Mouse (Mus musculus) neural tube, postnatal 0 days (tissue): ENCODE results near the gene Tmem169. TPM values are rescaled to one million over a fixed set of nuclear protein-coding genes. Genes with fewer than 3 reads are reported as not detected.

ENCODE experiments used
- polyA plus RNA-seq: library from polyadenylated mRNA; unstranded; fragments of >200 nt; fragmentation: Nextera tagmentation; extraction: Ambion mirVana; gene quantifications from 2 replicates; pipeline ENCODE4 v1.2.1, GENCODE M21; 2015

The Tmem169 gene
- 26.3 and 27.1 TPM in 2 replicates for polyA plus RNA-seq

GRCm38 (mm10) chr1:72283992-72284485 is at the start of gene Tmem169, which contains the start of gene Pecr:
Tmem169 (plus strand) TSS chr1:72284369.
Pecr (minus strand) TSS chr1:72284314.

GRCm38 (mm10) chr1:72307317-72307798 is 23.2 kb downstream of the Tmem169 start, which contains the start of gene Xrcc5:
Xrcc5 (plus strand) TSS chr1:72307421.

Other genes starting within 250 kb of the Tmem169 start
- gene Mreg, start 72.1 kb upstream of the Tmem169 start, polyA plus RNA-seq: 4.1 TPM in 2 replicates
- gene Pecr, start 55 bp upstream of the Tmem169 start, polyA plus RNA-seq: 10.8 and 14.2 TPM in 2 replicates
- gene Xrcc5, start 23.1 kb downstream of the Tmem169 start, polyA plus RNA-seq: 14.3 and 14.7 TPM in 2 replicates